Mouse (Mus musculus) bone marrow, adult 2 months (tissue): Measurements from ENCODE around the gene Otud7b. TPM values are rescaled to one million over a fixed set of nuclear protein-coding genes. Genes with fewer than 3 reads are reported as not detected.

Source experiments
- H3K27ac ChIP-seq: fragments of 200-500 bp; 2 replicates; pipeline ENCODE4 v1.5.1; 2012; ENCODE audit warnings: low read depth, mild to moderate bottlenecking, control low read depth, inconsistent platforms, low read length; ENCODE audit not compliant: control insufficient read depth, poor library complexity, insufficient read depth
- H3K4me1 ChIP-seq: fragments of 200-500 bp; 2 replicates; pipeline ENCODE4 v1.6.1; 2011; ENCODE audit warnings: low read length; ENCODE audit not compliant: control insufficient read depth, insufficient read depth
- H3K4me3 ChIP-seq: fragments of 200-500 bp; replicated peaks from 2 replicates; pipeline ENCODE3; 2011; ENCODE audit warnings: mild to moderate bottlenecking, low read depth, low read length, control low read depth; ENCODE audit not compliant: control insufficient read depth
- CTCF ChIP-seq: fragments of 200-500 bp; IDR thresholded peaks from 2 replicates; pipeline ENCODE4 v1.5.1; 2011; ENCODE audit warnings: low read length, control low read depth; ENCODE audit not compliant: control insufficient read depth, insufficient read depth
- POLR2A ChIP-seq: fragments of 200-500 bp; IDR thresholded peaks from 2 replicates; pipeline ENCODE4 v1.6.1; 2011; ENCODE audit warnings: low read depth, mild to moderate bottlenecking, control low read depth, low read length, borderline replicate concordance; ENCODE audit not compliant: control insufficient read depth
- WGBS: fragments of 180-500 bp; shearing (Covaris S2); methylation state at CpG from one replicate; pipeline ENCODE4 v1.1.7; 2018; 5-methylcytosine and 5-hydroxymethylcytosine counted together
- polyA plus RNA-seq: library from polyadenylated mRNA; stranded (reverse); fragments of >200 nt; gene quantifications from 2 replicates; pipeline ENCODE4 v1.2.4, GENCODE M21; 2011; ENCODE audit warnings: low replicate concordance; ENCODE audit not compliant: missing spikeins, insufficient read depth, insufficient read length

Gene Otud7b
- 14.6 and 22.2 TPM in 2 replicates for polyA plus RNA-seq

DNA sequence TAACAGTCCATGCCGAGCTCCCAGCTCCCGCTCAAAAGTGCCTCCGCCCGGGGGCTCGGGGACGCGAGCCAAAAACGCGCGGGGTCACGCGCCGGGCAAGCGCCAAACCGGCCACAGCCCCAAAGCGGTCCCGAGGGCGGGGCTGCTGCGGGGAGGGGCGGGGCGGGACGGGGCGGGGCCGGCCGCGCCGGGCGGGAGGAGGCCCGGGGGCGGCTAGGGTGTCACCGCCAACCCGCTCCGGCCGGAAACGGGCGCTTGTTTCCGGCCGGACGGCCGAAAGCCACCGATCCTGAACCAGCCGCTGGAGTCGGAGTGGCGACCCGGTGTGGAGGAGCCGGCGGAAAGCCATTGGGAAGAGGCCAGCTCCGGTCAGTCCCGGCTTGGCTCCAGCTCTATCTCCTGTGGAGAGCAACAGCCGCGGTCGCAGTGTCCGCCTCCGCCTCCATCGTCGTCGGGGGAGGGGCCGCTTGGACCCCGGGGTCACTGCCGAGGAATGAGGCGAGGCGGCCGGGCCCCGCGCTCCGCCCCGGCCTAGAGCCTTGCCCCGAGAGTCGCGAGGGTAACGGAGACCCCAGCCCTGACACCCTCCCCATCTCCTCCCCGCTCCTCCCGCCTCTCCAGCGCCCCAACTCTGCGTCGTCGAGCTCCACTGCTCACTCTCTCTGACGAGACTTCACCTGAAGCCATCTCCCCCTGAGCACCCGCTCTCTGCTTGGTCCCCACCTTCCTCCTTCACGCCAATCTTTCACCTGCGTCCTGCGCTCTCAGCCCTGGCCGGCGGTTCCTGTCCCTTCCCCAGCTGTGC lies at the start of gene Otud7b:
Gene Otud7b, plus strand, starts transcription at position 267 of the 805 bp plus-strand sequence.
- 0 out of 2 replicates have a peak, but pooled peaks have one; percentile 2 for TF ChIP-seq CTCF
- TF ChIP-seq POLR2A = peak; percentile 55; the same call in 1 of the 2 replicates
- no peaks in the 10 kb centered on the region; the same call in 1 of the 2 replicates for H3K4me1 ChIP-seq
- H3K4me3 ChIP-seq = peak within 1 kb of the TSS; percentile 87
- under 1% methylated on average over 78 of the region's 84 CpGs for WGBS
- peak within 1 kb of the TSS; percentile 93 for H3K27ac ChIP-seq

DNA sequence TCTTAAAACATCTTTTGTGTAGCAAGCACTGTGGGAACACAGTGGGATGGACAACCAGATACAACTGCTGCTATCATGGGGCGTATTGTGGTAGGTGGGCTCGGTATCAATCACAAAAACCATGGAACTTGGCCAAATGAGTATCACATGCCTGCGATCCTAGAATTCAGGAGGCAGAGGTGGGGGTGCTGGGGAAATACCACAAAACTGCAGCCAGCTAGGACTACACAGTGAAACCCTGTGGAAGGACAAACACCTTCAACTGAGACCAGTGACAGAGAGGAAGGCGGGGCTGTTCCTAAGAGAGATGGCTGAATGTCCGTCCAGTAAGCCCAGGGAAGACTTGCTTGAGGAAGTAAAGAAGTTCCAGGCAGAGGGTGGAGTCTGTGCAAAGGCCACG lies 49.0 kb upstream of the Otud7b start:
- H3K4me3 ChIP-seq = no peak overlapping the region
- whole genome bisulfite sequencing = 72% methylated on average over 6 of the region's 6 CpGs
- TF ChIP-seq CTCF = no peak
- no peak for TF ChIP-seq POLR2A
- no peak overlapping the region for H3K27ac ChIP-seq
- H3K4me1 ChIP-seq = no peaks in the 10 kb centered on the region

DNA sequence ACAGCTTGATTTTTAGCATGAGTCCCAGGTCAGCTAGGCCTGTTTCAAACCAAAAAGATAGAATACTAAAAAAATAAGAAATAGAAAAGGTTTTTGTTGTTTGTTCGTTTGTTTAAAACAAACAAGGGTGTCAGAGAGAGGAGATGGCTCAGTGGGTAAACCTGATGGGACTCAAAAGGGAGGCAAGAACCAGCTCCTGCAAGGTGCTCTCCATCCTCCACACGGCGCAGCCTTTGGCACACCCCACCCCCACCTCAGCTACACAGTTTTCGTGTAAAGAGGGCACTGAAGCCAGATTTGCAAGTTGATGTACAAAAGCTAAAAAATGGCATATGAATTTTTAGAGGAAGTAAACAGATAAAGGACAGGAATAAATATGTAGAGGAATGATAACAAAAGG lies 48.3 kb upstream of the Otud7b start:
- Histone ChIP-seq H3K4me1 (no peaks in the 10 kb centered on the region), H3K4me3 (no peak overlapping the region), H3K27ac (no peak overlapping the region)
- 81% methylated on average over 4 of the region's 4 CpGs for WGBS
- TF ChIP-seq CTCF (no peak), POLR2A (no peak)

DNA sequence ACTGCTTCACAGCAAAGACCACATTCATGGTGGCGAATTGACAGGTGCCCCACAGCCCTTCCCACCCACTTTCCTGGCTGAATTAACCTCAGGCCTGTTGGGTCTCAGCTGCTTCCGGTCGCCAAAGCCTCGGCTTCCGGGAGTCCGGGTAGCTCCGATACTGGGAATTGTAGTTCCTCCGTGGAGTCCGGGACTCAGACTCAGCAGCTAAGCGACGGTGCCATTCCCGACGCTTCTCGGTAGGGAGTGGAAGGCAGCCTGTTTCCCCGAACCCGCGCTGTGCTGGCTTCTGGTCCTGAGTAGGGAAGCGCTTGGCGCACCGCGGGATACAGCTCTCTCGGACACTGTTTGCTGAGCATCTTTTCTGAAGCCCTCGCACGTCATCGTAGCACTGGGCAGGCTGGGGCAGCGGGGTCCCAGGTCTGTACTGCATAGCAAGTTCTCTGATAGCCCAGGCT lies 46.6 kb upstream of the Otud7b start:
- under 1% methylated on average over 26 of the region's 26 CpGs for WGBS
- Histone ChIP-seq H3K27ac (peak overlapping the region; percentile 66), H3K4me3 (peak overlapping the region; percentile 76), H3K4me1 (no peaks in the 10 kb centered on the region)
- TF ChIP-seq CTCF (no peak; the same call in 1 of the 2 replicates), POLR2A (peak; percentile 69; the same call in 1 of the 2 replicates)

DNA sequence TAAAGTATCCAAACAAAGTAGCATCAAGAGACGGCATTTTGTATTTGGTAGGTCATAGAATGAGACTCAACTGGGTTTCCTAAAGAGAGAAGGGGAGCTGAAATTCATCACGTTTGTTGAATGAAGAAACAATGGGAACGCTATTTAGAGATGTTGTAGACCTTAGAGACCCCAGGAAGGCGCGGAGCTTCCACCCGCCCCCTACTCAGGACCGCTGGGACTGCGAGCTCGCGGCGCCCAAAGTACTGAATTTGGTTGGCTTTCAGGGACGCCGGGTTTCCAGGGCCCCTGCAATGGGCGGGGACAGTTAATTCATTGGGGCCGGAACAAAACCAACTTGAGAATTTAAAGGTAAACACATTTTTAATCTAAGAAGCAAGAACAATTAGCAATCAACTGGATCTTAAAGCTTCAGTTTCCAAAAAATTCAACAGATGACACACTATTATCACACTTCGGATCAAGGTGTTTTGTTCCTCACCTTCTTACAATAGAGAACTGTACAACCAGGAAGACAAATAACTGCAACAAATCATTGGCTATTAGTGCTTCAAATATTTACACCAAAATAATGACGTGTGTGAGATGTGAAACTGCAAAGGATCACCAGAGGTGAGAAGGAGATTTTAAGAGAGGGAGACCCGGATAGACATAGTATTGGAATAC lies 46.0 kb upstream of the Otud7b start, which contains the start of gene Vps45:
Gene Vps45, minus strand, starts transcription at position 236 of the 666 bp plus-strand sequence.
- no peaks in the 10 kb centered on the region for H3K4me1 ChIP-seq
- H3K27ac ChIP-seq = peak within 1 kb of the TSS; percentile 66
- WGBS = 1% methylated on average over 18 of the region's 18 CpGs
- TF ChIP-seq POLR2A (peak; percentile 25; the same call in 1 of the 2 replicates), CTCF (no peak)
- peak within 1 kb of the TSS; percentile 76 for H3K4me3 ChIP-seq

DNA sequence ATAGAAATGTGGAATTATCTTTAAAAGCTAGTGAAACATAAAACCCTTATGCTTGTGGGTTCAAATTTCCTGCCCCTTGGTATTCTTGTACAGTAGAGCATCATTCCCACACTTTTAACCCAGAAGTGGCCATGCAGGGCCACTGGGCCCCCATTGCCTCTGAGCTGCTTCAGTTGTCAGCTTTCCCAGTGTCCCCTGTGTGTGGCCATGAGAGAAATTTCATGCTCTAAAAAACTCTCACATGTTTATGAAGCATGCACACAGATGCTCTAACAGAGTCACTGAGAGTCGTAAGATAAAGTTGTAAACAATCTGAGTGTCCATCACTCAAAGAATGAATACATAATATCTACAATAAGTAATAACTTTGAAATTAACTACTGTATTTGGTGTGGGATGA lies 44.2 kb upstream of the Otud7b start:
- 88% methylated on average over 1 of the region's 1 CpGs for WGBS
- Histone ChIP-seq H3K4me3 (no peak overlapping the region), H3K27ac (no peak overlapping the region), H3K4me1 (no peaks in the 10 kb centered on the region)
- TF ChIP-seq POLR2A = no peak
- TF ChIP-seq CTCF = no peak

DNA sequence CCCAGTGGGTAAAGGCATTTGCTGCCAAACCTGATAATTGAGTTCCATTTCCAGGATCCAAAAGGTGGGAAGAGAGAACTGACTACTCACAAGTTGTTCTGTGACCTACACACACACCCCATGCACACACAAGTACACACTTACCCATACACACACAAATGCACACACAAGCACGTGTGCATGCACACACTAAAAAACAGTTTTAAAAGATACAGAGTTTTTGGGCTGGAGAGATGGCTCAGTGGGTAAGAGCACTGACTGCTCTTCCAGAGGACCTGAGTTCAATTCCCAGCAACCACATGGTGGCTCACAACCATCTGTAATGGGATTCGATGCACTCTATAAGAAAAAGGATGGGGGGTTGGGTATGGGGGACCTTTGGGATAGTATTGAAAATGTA lies 41.0 kb upstream of the Otud7b start:
- TF ChIP-seq POLR2A (no peak), CTCF (no peak)
- WGBS = 86% methylated on average over 2 of the region's 2 CpGs
- no peaks in the 10 kb centered on the region for H3K4me1 ChIP-seq
- no peak overlapping the region for H3K4me3 ChIP-seq
- no peak overlapping the region for H3K27ac ChIP-seq

DNA sequence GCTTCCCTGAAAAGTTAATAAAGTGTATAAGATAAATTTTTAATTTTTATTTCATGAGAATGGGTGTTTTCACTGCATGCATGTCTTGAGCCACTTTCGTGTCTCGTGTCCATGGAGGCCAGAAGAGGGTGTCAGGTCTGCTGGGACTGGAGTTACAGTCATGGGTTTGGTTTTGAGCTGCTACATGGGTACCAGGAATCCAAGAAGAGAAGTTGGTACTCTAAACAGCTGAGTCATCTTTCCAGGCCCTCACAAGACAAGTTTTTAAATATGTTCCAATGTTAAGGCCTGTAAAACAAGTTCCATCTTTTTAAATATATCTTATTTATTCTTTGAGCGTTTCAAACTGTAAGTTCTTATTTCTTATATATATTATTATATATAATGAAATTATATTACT lies 40.1 kb upstream of the Otud7b start:
- 61% methylated on average over 3 of the region's 3 CpGs for WGBS
- Histone ChIP-seq H3K27ac (no peak overlapping the region), H3K4me3 (no peak overlapping the region), H3K4me1 (no peaks in the 10 kb centered on the region)
- no peak for TF ChIP-seq CTCF
- no peak for TF ChIP-seq POLR2A
